Mouse (Mus musculus) heart, postnatal 25 days (tissue): ENCODE measurements around the gene Prl3d2. TPM values are rescaled to one million over a fixed set of nuclear protein-coding genes. Genes with fewer than 3 reads are reported as not detected.
"Not testable (repeated sequence)": the region's sequence is repeated elsewhere in the genome, so short reads cannot be mapped to it uniquely, and the experiment has no call there.

Source experiments
- DNase-seq: peaks from one replicate; pipeline ENCODE4 v3.0.0; 2022; ENCODE audit warnings: low spot score
- intact Hi-C: fragments of 180-260 bp; cut with DNase I; formaldehyde crosslinking; loops from one replicate; pipeline ENCODE4 v1.15.1; 2025
- total RNA-seq, 2 experiments: library from RNA; stranded (reverse); gene quantifications; 2 replicates each; pipeline ENCODE4 v1.2.3; 2021

Gene Prl3d2
- not detected for total RNA-seq

DNA sequence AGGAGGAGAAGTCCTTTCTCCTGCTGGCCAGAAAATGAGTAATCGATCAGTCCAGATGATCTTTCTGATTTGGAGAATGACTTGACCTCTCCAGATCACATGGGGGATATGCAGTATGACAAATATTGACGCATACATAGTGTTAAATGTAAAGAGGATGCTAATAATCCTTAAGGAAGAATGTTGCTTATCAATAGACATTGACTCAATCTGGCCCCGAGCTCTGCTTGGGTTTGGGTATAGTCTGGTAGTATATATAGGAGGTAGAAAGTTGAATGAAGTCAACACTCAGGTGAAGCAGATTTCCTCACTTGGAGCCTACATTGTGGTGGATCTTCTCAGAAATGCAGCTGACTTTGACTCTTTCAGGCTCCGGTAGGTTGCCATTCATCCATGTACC lies at the start of gene Prl3d2:
Gene Prl3d2 (plus strand): TSS at position 301 of the 400 bp plus-strand sequence.
- DNase-seq, intact Hi-C loops: not testable (repeated sequence)

DNA sequence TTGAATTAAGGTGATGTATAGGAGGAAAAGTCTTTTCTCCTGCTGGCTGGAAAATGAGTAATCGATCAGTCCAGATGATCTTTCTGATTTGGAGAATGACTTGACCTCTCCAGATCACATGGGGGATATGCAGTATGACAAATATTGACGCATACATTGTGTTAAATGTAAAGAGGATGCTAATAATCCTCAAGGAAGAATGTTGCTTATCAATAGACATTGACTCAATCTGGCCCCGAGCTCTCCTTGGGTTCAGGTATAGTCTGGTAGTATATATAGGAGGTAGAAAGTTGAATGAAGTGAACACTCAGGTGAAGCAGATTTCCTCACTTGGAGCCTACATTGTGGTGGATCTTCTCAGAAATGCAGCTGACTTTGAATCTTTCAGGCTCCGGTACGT lies 27.6 kb upstream of the Prl3d2 start, which contains the start of gene Prl3d1:
Gene Prl3d1 (plus strand): TSS at position 301 of the 400 bp plus-strand sequence.
- intact Hi-C loops, DNase-seq: not testable (repeated sequence)

DNA sequence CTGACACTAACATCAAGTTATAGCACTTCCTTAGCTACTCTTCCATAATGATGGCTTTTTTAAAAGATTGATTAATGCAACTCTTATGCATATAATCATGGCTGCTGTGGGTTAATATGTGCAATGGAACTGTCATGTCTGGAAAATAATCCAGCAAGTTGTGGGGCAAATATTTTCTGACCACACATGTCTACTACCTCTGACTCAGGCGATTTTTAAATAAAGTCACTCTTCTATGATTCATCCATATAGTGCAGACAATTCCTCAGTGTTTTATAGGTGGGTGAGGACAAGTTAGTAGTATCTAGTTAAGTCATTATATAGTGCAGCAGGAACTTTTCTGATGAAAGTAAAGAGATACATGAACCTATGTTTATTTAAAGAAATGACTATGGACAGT lies 26.8 kb downstream of the Prl3d2 start:
- no peak for DNase-seq
- intact Hi-C loops: no loop called here

DNA sequence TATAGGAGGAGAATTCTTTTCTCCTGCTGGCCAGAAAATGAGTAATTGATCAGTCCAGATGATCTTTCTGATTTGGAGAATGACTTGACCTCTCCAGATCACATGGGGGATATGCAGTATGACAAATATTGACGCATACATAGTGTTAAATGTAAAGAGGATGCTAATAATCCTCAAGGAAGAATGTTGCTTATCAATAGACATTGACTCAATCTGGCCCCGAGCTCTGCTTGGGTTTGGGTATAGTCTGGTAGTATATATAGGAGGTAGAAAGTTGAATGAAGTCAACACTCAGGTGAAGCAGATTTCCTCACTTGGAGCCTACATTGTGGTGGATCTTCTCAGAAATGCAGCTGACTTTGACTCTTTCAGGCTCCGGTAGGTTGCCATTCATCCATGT lies 35.0 kb downstream of the Prl3d2 start, which contains the start of gene Prl3d3:
Gene Prl3d3 (plus strand): TSS at position 301 of the 400 bp plus-strand sequence.
- DNase-seq, intact Hi-C loops: not testable (repeated sequence)

Other genes starting within 250 kb of the Prl3d2 start
- gene Prl, start 64.1 kb upstream of the Prl3d2 start, total RNA-seq: not detected
- not detected for gene Prl3d1, start 27.5 kb upstream of the Prl3d2 start, total RNA-seq
- gene Prl3d3, start 35.1 kb downstream of the Prl3d2 start, total RNA-seq: not detected
- not detected for gene Prl3c1, start 75.0 kb downstream of the Prl3d2 start, total RNA-seq
- gene Prl3b1, start 120.1 kb downstream of the Prl3d2 start, total RNA-seq: not detected
- not detected for gene Prl3a1, start 137.7 kb downstream of the Prl3d2 start, total RNA-seq
- not detected for gene Prl6a1, start 190.9 kb downstream of the Prl3d2 start, total RNA-seq
- not detected for gene Prl8a2, start 224.0 kb downstream of the Prl3d2 start, total RNA-seq